Mouse (Mus musculus) R1 (cell line): ENCODE measurements around the gene Dcaf11.

Source experiments
- DNase-seq: peaks from one replicate; pipeline ENCODE4 v3.0.0-alpha.2; 2018; ENCODE audit warnings: low read depth, low spot score

Dcaf11 gene

GRCm38 (mm10) chr14:55616844-55617243 is 57.0 kb downstream of the Dcaf11 start:
- no peak for DNase-seq

GRCm38 (mm10) chr14:55617822-55618221 is 58.0 kb downstream of the Dcaf11 start, which contains the start of gene Rec8:
Gene Rec8 (plus strand): TSS chr14:55618037.
- DNase-seq: peak; percentile 98

- no peak for DNase-seq
These were observed 58.8 kb downstream of the Dcaf11 start for GRCm38 (mm10) chr14:55618486-55619195.
